Mouse (Mus musculus): Measurements from ENCODE around the gene Trhr2. TPM values are rescaled to one million over a fixed set of nuclear protein-coding genes. Genes with fewer than 3 reads are reported as not detected.

Trhr2 gene
- polyA plus RNA-seq, 1 experiment from 2014 or later: not detected

GRCm38 (mm10) chr8:122350309-122351089, 10.0 kb downstream of the Trhr2 start:
- Histone ChIP-seq H3K36me3 (no peaks in the 10 kb centered on the region), H3K27me3 (replicated peaks) (peaks cover 39% of the 10 kb centered on the region), H3K9me3 (replicated peaks) (no peaks in the 10 kb centered on the region), H3K4me2 (peak overlapping the region; percentile 61), H3K9ac (peak overlapping the region; percentile 9), H3K4me3 (no peak overlapping the region), H3K27ac (no peak overlapping the region), H3K4me1 (peaks cover 44% of the 10 kb centered on the region)
- WGBS (ENCODE audit: insufficient replicate concordance): 38% methylated on average over 11 of the region's 11 CpGs
- no peak for ATAC-seq

DNA sequence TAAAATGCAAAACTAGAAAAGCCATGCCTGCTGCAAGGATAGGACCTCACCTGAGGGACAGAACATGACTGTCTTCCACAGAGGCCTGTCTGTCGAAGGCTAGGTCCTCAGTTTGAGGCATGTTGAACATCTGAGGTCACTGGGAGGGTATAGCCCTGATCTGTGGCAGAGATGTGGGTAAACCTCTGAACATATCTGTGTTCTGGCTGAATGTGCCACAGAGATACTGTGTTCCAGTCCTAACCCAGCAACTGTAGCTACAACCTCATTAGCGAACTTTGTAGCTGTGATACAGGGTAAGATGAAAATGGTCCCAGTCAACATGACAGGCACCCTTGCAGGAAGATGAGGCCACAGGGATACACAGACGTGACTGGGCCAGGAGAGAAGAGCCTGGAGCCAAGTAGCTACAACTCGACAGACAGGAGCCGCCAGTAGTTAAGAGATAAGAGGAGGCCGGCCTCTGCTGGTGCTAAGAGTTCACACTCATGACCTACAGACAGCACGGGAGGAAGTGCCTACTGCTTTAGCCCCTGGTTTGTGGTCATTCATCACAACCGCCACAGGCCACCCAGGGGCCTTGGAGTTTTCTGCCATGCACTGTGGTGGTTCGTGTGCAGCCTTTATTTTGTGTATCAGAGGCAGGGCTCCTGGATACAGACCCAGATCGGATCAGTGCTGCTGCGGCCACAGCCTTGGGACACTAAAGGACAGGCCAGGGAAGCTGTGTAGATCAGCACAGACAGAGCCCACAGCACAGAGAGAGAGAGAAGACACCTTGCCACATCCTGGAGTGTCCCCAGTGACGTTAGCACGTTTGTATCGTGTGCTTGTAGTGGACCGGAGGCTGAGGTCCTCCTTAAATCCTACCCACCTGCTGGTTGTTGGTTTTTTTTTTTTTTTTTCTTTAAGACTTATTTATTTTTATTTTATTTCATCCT, 10.9 kb downstream of the Trhr2 start:
- Histone ChIP-seq H3K9ac (peak overlapping the region; percentile 27), H3K9me3 (replicated peaks) (no peaks in the 10 kb centered on the region), H3K27me3 (replicated peaks) (peaks cover 39% of the 10 kb centered on the region), H3K4me1 (peaks cover 53% of the 10 kb centered on the region), H3K4me3 (no peak overlapping the region), H3K4me2 (peak overlapping the region; percentile 61), H3K27ac (peak overlapping the region; percentile 73), H3K36me3 (no peaks in the 10 kb centered on the region)
- 9% methylated on average over 15 of the region's 15 CpGs for WGBS (ENCODE audit: insufficient replicate concordance)
- ATAC-seq: peak; percentile 87

DNA sequence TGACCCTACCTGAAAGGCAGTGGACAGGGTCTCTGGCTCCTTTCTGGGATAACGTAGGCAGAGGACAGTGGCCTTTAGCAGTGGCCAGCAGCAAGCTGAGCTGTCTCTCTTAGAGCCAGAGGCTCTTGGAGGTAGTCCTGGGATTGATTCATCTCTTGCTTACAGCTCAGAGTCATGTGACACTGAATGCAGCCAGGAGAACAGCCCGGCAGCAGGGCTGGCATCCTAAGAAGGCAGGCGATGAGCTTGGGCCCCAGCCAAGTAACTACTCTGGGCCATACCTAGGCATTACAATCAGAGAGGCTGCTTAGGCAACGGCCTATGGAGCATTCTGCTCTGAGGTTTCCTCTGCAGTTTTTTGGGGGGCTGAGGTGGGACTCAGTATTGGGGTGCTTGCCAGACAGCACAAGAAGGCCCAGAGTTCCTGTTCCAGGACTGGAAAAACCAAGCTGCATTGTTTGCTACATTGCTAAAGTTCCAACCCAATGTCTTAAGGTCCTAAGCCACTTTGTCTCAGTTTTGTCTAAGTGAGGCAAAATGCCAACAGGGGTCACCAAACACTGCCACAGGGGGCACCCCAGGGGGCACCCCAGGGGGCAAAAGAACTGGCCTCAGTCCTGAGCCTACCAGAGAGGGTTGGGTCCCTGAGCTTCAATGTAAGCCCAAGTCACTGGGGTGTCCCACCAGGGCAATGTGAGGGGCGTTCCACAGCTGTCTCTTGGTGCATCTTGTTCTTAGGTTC, 12.6 kb downstream of the Trhr2 start:
- Histone ChIP-seq H3K27ac (peak overlapping the region; percentile 73; the same call in 1 of the 2 replicates), H3K27me3 (replicated peaks) (peaks cover 37% of the 10 kb centered on the region), H3K9me3 (replicated peaks) (no peaks in the 10 kb centered on the region), H3K4me2 (no peak overlapping the region), H3K9ac (no peak overlapping the region), H3K4me3 (no peak overlapping the region), H3K36me3 (no peaks in the 10 kb centered on the region), H3K4me1 (peaks cover 69% of the 10 kb centered on the region)
- no peak for ATAC-seq
- 73% methylated on average over 5 of the region's 5 CpGs for WGBS (ENCODE audit: insufficient replicate concordance)

DNA sequence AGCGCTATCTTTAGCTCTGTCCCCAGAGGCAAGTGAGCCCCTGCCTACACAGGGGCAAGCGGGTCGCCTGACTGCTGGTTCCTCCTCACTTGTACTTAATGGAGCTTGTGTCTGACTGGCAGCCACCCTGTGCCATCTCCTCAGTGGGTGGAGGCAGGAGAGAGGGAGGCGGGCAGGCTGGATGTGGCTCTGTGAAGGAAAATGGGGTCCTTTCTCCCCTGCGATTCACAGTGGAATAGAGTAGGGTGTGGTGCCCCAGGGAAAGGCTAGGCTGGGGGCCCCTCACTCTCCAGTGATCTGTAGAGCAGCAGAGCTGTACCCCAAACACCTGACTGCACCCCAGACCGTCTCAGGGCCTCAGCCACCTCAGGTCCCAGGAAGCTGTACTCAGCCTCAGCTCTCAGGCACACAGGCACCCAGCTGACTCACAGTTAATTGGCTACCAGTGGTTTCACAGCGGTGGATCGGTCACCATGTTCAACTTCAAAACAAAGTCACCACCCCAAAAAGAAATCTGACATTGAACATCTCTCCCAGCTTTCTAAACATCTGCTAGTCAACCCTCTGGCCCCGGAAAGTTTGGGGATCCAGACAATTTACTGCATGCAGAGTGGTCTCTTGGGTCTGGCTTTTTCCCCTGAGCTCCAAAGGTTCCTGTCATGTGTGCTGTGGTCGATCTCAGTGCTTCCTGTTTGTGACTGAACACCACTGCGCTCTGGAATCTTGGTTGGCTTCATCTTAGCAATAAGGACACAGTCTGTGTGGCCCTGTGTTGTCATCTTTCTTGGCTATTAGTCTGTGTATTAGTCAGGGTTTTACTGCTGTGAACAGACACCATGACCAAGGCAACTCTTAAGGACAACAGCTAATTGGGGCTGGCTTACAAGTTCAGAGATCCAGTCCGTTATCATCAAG, 15.1 kb downstream of the Trhr2 start:
- Histone ChIP-seq H3K36me3 (no peaks in the 10 kb centered on the region), H3K4me1 (peaks cover 88% of the 10 kb centered on the region), H3K9ac (peak overlapping the region; percentile 64; the same call in 1 of the 2 replicates), H3K4me2 (peak overlapping the region; percentile 72), H3K27me3 (replicated peaks) (peaks cover 20% of the 10 kb centered on the region; the same call in 1 of the 2 replicates), H3K9me3 (replicated peaks) (no peaks in the 10 kb centered on the region), H3K27ac (peak overlapping the region; percentile 54), H3K4me3 (no peak overlapping the region)
- 39% methylated on average over 12 of the region's 12 CpGs for WGBS (ENCODE audit: insufficient replicate concordance)
- no peak for ATAC-seq

DNA sequence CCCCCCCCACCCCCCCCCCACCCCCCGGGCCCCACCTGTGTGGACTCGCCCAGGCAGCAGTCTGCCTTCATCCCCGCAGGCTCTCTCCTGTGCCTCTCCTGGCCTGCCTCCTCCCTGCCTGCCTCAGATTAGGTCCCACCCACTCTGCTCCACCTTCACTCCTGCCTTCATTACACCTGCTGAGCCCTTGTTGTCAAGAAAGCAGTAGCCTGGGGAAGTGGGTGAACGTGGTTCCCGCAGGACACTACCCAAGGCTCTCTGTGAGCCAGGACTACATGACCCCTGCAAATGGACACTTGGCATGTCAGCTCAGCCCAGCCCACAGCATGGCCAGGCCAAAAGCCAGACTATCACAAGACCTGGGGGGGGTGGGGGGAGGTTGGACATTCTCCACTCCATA, 16.3 kb downstream of the Trhr2 start:
- Histone ChIP-seq H3K9me3 (replicated peaks) (no peaks in the 10 kb centered on the region), H3K36me3 (peaks cover 9% of the 10 kb centered on the region), H3K4me2 (peak overlapping the region; percentile 72), H3K27me3 (replicated peaks) (peaks cover 20% of the 10 kb centered on the region; the same call in 1 of the 2 replicates), H3K4me3 (peak overlapping the region; percentile 43), H3K4me1 (peaks cover 87% of the 10 kb centered on the region), H3K9ac (peak overlapping the region; percentile 64), H3K27ac (peak overlapping the region; percentile 43; the same call in 1 of the 2 replicates)
- 3% methylated on average over 2 of the region's 5 CpGs for WGBS (ENCODE audit: insufficient replicate concordance)
- peak; percentile 78 for ATAC-seq

DNA sequence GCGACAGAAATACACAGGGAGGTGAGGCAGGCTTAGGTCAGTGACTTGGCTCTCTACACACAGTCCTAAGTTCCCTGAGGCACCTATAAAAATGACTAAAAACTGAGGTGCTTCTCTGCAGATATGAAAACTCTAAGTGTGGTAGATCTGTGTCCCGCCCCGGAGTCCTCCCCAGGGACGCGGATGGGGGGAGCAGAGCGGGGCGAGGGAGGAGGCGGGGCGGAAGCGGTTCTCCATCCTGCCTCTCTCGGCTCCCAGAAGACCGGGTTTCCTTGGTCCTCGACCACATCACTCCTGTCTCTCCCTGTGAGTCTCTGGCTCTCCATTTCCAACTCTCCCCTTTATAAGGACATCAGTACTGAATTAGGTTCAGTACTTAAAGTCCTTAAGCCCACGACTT, 16.8 kb downstream of the Trhr2 start:
- no peaks in the 10 kb centered on the region for H3K9me3 ChIP-seq (replicated peaks)
- ATAC-seq: peak; percentile 48; the same call in 1 of the 2 replicates
- peak overlapping the region; percentile 72 for H3K4me2 ChIP-seq
- peak overlapping the region; percentile 37 for H3K27ac ChIP-seq
- H3K36me3 ChIP-seq: peaks cover 14% of the 10 kb centered on the region
- WGBS (ENCODE audit: insufficient replicate concordance): under 1% methylated on average over 14 of the region's 14 CpGs
- H3K9ac ChIP-seq: peak overlapping the region; percentile 64
- H3K27me3 ChIP-seq (replicated peaks): peaks cover 20% of the 10 kb centered on the region; the same call in 1 of the 2 replicates
- H3K4me1 ChIP-seq: peaks cover 87% of the 10 kb centered on the region
- H3K4me3 ChIP-seq: peak overlapping the region; percentile 43

GRCm38 (mm10) chr8:122343341-122343740, 17.2 kb downstream of the Trhr2 start:
- Histone ChIP-seq H3K4me1 (peaks cover 86% of the 10 kb centered on the region), H3K4me3 (peak overlapping the region; percentile 43), H3K9me3 (replicated peaks) (no peaks in the 10 kb centered on the region), H3K27ac (peak overlapping the region; percentile 37), H3K4me2 (peak overlapping the region; percentile 72), H3K9ac (peak overlapping the region; percentile 64), H3K36me3 (peaks cover 18% of the 10 kb centered on the region), H3K27me3 (replicated peaks) (peaks cover 20% of the 10 kb centered on the region; the same call in 1 of the 2 replicates)
- ATAC-seq: peak; percentile 13; the same call in 1 of the 2 replicates
- 11% methylated on average over 11 of the region's 11 CpGs for WGBS (ENCODE audit: insufficient replicate concordance)

- Histone ChIP-seq H3K36me3 (peaks cover 23% of the 10 kb centered on the region), H3K4me3 (peak overlapping the region; percentile 43), H3K9me3 (replicated peaks) (no peaks in the 10 kb centered on the region), H3K27me3 (replicated peaks) (peaks cover 20% of the 10 kb centered on the region; the same call in 1 of the 2 replicates), H3K9ac (peak overlapping the region; percentile 64), H3K27ac (peak overlapping the region; percentile 37; the same call in 1 of the 2 replicates), H3K4me1 (peaks cover 81% of the 10 kb centered on the region), H3K4me2 (peak overlapping the region; percentile 72)
- peak; percentile 42 for ATAC-seq
- 3% methylated on average over 9 of the region's 9 CpGs for WGBS (ENCODE audit: insufficient replicate concordance)
These were observed 17.7 kb downstream of the Trhr2 start for GRCm38 (mm10) chr8:122342806-122343209.

DNA sequence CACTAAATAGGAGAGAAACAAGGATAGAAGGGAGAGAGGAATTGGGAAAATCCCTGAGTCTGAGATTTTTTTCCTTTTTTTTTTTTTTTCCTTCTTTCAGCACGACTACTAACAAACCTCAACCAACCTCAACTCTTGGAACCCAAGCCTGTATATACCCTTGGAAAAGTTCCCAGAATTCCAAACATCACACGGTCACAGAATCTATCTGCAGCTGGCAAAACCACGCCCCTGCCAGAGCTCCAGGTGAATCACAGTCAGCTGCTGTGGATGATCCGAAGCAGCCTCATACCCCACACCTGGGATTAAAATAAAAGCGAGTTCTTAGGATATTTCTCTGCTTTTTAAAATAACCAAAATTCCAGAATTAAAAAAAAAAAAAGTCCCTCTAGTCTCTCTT, 18.2 kb downstream of the Trhr2 start:
- Histone ChIP-seq H3K4me1 (peaks cover 77% of the 10 kb centered on the region), H3K4me3 (no peak overlapping the region), H3K9me3 (replicated peaks) (no peaks in the 10 kb centered on the region), H3K27ac (0 out of 2 replicates have a peak overlapping the region, but pooled peaks have one; percentile 37), H3K4me2 (peak overlapping the region; percentile 72), H3K27me3 (replicated peaks) (peaks cover 20% of the 10 kb centered on the region; the same call in 1 of the 2 replicates), H3K9ac (peak overlapping the region; percentile 64; the same call in 1 of the 2 replicates), H3K36me3 (peaks cover 28% of the 10 kb centered on the region)
- WGBS (ENCODE audit: insufficient replicate concordance): 36% methylated on average over 5 of the region's 5 CpGs
- no peak for ATAC-seq

DNA sequence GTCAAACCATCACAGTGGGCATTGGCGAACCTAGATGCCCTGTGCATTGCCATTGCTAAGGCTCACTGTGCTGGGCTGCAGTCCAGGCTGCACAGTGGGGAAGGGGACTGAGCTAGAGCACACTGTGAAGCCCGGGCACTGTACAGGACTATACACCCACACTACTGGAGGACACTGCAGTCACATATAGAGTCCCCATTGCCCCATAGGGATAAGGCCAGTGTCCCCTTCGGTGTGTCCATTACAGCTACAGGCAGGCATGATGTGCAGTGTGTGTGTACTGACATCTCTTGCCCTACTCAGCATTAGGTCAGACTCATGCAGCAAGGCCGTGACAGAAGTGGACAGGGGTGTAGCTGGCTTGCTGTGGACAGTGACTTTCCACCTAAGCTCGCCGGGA, 18.8 kb downstream of the Trhr2 start:
- 64% methylated on average over 6 of the region's 6 CpGs for WGBS (ENCODE audit: insufficient replicate concordance)
- Histone ChIP-seq H3K27me3 (replicated peaks) (peaks cover 20% of the 10 kb centered on the region; the same call in 1 of the 2 replicates), H3K36me3 (peaks cover 33% of the 10 kb centered on the region), H3K27ac (peak overlapping the region; percentile 49), H3K9ac (no peak overlapping the region), H3K9me3 (replicated peaks) (peaks cover 2% of the 10 kb centered on the region), H3K4me3 (no peak overlapping the region), H3K4me1 (peaks cover 81% of the 10 kb centered on the region), H3K4me2 (no peak overlapping the region)
- peak; percentile 21 for ATAC-seq
